Mouse (Mus musculus) v-Abl transformed pro-B cells (cell line): ENCODE data around the gene Samd4.

Experiments
- in situ Hi-C, 2 experiments: fragments of 400-800 bp; cut with MboI; formaldehyde crosslinking; loops; one replicate each; pipeline ENCODE4 v1.15.1; 2025; ENCODE audit not compliant: unreplicated experiment in 2 of 2

Samd4 gene

DNA sequence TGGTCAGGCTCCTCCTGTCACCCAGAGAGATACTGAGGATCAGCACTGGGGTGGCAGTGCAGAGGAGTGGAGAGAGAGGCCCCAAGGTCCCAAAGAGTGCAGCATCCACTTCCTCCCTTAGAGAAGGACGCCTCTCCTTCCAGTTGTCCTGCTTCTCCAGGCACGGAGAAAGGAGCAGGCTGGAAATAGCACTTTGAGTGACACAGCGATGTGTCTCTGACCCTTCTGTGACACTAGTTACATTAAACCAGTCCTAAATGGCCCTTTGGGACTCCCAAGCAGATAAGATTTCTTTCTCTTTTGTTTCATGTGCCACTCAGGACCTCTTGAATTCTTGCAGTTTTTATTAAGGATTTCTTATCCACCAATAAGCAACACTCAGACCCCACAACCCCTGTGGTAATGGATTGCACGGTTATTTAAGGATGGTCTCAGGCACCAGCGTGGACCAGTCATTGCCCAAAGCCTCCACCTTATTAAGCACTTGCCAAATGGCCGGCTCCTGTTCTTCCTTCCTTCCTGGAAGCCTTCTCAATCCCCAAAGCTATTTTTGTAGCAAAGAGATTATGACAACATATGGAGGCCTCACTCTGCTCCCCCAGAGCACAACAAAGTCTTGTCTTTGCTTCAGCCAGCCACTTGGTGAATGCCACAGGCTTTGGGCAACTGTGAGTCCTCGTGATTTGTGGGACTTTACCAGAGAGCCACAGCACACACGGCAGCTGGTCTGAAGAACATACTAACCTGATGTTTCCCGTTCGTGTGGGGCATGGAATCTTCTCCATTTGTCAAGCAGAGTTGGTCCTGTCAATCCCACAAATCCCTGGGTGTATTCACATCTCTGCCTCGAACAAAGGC lies 68.1 kb downstream of the Samd4 start:
- in situ Hi-C loops, result loop anchor here in 1 of 2 experiments (5.0 kb wide), 1 partner anchor 48 kb away; no protein-coding TSS in a partner anchor

DNA sequence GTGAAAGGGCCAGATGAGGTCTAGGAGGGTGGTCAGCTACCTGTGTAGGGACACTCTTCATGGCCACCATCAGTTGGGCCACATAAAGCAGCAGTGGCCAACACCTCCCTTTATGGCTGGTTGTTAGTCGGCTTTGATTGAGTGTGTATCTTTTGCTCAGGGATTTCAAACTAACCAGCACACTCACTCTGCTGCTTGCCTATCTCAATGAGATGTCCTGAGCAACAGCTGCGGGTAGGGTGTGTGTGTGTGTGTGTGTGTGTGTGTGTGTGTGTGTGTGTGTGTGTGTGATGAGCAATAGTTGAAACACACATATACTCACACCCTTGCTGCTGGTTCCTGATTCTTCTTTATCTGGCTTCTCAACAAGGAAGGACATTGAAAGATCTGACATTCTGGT lies 69.6 kb downstream of the Samd4 start:
- in situ Hi-C loops, result loop anchor here in 1 of 2 experiments (5.0 kb wide), 1 partner anchor 50 kb away; no protein-coding TSS in a partner anchor

DNA sequence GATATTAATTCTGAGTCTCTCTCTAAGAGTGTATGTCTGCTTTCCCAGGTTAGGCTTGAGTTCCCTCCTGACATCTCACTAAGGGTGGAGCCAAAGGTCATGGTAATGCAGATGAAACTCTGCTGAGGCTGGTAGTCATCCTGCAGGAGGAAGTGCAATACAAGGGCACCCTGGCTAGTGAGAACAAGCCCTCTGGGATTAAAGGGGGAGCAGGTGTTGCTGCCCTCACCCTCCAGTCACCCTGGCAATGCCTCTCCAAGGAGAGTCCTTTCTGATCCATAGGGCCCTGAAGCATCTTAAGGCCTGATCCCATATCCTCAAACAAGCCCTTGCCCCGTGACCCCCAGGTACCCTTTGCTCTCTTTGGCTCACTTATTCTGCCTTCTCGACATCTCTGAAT lies 72.5 kb downstream of the Samd4 start:
- in situ Hi-C loops, result no loop called here

- in situ Hi-C loops, result no loop called here
These were observed 73.0 kb downstream of the Samd4 start for GRCm38 (mm10) chr14:46955574-46956043.

DNA sequence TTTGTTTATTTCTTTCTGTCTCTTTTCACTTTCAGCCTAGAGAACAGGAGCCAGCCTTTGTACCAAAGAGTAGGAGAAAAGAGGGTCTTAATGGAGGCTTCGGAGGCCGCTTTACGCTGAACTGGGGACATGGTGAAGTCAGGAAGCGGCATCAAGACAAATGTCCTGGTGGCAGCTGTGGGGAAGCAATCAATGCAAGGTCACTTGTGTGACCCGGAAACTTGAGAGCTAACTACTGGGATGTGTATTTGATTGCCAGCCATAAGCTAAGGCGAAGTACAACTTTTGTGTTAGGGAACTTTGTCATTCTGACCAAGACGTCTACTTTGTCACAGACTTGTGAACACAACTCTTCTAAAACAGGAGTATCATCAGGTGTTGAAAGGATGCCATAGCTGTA lies 73.5 kb downstream of the Samd4 start:
- in situ Hi-C loops, result no loop called here

DNA sequence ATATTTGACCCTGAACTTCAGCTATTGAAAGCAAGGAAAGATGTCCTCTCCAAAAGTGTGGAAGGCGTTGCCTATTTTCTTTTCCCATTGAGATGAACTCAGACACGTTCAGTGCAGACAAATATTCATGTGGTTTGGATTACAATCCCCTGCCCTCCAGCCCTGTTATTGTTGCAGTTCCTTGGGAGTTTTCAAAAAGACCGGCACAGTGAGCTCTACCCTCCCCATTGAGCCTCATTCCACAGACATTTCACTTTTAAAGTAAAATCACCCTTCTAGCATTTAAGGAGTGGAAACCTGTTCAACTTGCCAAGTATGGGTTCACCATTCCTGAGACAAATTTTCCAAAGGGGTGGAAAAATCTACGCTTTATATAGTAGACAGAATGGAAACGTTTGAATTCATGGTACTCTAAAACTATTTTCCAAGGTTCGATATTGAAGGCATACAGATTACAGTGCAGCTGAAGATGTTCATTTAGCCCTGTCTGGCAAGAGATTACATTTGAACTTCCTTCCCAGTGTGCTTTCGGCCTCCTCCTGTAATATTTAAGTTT lies 76.6 kb downstream of the Samd4 start:
- in situ Hi-C loops, result no loop called here

- in situ Hi-C loops, result no loop called here
These were observed 77.2 kb downstream of the Samd4 start for GRCm38 (mm10) chr14:46959831-46960230.

- in situ Hi-C loops, result no loop called here
These were observed 80.2 kb downstream of the Samd4 start for GRCm38 (mm10) chr14:46962832-46963231.

DNA sequence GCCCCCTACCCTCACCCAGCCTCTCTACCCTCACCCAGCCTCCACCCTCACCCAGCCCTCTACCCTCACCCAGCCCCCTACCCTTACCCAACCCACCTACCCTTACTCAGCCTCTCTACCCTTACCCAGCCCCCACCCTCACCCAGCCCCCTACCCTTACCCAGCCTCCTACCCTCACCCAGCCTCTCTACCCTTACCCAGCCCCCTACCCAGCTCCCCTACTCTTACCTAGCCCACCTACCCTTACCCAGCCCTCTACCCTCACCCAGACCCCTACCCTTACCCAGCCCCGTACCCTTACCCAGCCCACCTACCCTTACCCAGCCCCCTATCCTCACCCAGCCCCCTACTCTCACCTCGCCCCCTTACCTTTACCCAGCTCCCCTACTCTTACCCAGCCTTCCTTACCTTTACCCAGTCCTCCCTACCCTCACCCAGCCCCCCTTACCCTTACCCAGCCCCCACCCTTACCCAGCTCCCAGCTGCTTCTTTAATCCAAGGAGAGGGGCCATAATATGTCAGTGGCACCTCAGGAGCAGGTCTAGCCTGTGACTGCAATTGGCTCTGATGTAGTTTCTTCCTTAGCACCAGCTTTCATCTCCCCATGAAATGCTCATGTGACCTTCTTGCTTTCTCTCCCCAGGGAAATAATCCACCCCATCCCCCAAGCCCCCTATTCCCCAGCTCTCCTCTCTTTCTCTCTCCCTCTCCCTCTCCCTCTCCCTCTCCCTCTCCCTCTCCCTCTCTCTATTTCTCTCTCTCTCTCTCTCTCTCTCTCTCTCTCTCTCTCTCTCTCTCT lies 81.6 kb downstream of the Samd4 start:
- in situ Hi-C loops, result no loop called here

GRCm38 (mm10) chr14:46966206-46966605 lies 83.6 kb downstream of the Samd4 start:
- in situ Hi-C loops, result no loop called here

GRCm38 (mm10) chr14:46968046-46968445 lies 85.4 kb downstream of the Samd4 start:
- in situ Hi-C loops, result no loop called here

GRCm38 (mm10) chr14:46970673-46971072 lies 88.0 kb downstream of the Samd4 start:
- in situ Hi-C loops, result no loop called here

DNA sequence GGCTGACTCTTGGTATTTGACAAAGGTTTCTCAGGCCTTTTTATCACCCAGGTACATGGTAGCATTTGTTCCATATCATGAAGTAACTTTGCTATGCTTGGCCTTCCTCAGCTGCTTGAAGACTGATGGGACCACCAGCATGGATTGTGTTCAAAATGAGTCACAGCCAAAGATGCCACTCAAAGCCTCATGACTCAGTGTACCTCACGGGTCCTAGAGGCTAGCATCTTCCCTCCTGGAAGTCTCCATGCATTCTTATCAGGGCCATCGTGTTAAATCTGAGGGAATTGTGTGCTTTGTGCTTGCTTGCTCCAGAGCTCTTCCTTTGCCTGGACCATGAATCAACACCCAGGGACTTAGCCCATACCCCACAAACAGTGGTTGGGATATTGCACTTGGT lies 89.1 kb downstream of the Samd4 start:
- in situ Hi-C loops, result no loop called here

- in situ Hi-C loops, result no loop called here
These were observed 92.2 kb downstream of the Samd4 start for GRCm38 (mm10) chr14:46974874-46975273.

DNA sequence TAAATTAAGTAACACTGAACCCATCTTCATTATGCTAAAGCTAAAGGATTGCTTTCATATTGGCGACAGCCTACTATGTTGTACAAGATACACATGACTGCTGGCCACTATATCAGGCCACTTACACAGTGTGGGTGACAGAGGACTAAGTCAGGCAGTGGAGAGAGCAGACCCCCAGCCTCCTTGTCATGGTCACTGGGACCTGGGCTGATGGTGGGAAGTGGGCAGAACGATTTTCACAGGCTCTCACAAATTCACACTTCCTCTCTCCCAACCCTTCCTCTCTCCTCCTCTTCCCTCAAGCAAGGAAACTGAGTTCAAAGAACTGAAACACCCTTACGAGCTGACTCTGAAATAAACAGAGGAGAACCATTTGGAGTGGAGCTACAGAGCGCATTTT lies 93.3 kb downstream of the Samd4 start:
- in situ Hi-C loops, result no loop called here

GRCm38 (mm10) chr14:46976712-46977111 lies 94.1 kb downstream of the Samd4 start:
- in situ Hi-C loops, result no loop called here

- in situ Hi-C loops, result no loop called here
These were observed 95.0 kb downstream of the Samd4 start for GRCm38 (mm10) chr14:46977660-46978059.

DNA sequence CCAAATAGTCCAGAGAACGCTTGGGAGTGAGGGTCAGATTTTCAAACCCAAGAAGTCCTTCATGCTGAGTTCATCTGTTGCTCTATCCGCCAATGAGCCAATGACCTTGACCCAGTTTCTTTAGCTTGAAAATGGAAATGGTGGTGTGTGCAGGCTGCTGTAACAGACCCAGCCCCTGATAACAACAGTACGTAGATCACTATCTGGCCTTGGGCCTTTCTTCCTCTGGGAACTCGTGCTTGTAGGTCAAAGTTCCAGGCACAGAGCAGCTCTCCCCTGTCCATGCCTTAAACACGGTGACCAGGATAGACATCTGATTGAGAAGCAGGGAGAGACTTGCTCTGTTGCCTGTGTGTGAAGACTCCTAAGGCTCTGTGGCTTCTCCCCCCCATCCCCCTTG lies 96.5 kb downstream of the Samd4 start:
- in situ Hi-C loops, result no loop called here

GRCm38 (mm10) chr14:46980736-46981438 lies 98.2 kb downstream of the Samd4 start:
- in situ Hi-C loops, result loop anchor here in 1 of 2 experiments (10.0 kb wide), 1 partner anchor 64 kb away; no protein-coding TSS in a partner anchor

- in situ Hi-C loops, result loop anchor here in 1 of 2 experiments (10.0 kb wide), 1 partner anchor 63 kb away; no protein-coding TSS in a partner anchor
These were observed 99.5 kb downstream of the Samd4 start for GRCm38 (mm10) chr14:46982106-46982505.
